Mouse (Mus musculus): ENCODE results near the gene Spata31d1a.
"Not testable (repeated sequence)": the region's sequence is repeated elsewhere in the genome, so short reads cannot be mapped to it uniquely, and the experiment has no call there.

Spata31d1a gene

DNA sequence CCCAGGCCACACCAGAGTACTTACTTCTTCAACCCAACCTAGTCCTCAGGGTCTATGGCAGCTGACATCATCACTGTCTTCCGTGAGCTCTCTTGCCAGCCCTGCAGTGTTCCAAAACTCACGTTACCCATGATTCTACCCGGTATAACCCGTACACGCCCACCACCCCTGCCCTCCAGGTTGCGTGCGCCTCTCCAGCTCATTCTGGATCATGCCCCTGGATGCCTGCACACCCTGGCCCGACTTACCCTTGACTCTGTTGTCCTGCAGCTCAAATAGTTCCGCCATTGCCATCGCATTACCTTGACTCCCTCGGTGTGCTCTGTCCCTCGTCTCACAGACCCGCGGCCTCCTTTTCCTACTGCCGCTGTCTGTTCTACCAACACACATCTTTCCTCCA, at the start of gene Spata31d1a:
Gene Spata31d1a (minus strand): TSS at position 101 of the 400 bp plus-strand sequence.
- DNase-seq: no peak

DNA sequence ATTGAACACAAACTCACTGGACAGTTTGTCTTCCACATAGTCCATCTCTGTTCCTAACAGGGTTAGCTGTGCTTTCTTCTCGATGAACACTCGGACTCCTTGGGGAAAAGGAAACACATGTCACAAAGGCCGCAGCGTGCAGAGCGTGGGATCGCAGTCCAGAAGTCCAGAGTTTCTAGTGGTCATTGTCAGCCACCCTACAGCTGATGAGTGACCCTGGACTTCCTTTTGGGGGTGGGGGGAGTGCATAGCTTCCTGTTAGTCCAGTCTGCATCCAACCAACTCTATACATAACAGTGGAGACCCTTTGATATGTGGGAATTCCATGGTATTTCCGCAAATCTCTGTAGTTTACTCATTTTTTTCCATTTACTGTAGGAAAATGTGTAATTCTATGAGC, 46.8 kb upstream of the Spata31d1a start:
- no peak for DNase-seq

DNA sequence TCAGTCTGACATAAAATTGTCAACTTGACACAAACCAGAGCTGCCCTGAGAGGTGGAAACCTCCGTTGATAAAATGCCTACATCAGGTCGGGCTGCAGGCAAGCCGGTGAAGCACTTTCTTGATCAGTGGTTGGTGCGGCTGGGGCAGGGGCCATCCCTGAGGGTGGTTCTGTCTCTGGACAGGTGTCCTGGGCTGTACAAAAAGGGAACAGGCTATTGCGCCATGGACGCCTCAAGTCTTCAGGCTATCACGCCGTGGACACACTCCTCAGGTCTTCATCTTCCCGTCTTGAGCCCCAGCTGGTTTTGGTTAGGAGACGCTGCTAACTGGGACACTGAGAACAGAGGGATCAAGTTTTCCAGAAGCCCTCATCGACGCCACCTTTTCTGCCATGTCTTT, 40.2 kb upstream of the Spata31d1a start:
- no peak for DNase-seq

DNA sequence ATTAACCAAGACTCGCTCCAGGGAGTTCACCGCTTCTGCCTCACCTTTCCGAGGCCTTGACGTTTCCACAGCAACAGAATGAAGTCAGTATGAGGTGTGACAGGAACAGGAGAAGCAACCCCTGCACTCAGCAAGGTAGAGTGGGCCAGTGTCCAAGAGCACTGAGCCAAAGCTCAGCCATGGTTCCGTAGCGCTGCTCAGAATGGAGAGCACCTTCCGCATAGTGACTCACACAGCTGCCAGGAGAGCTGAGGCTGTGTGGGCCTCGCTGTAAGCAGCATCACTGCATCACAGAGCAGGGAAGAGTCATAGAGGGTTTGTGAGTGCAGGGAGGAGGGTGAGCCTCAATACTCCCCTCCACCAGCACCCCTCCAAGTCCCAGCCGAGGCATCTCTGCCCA, 36.6 kb upstream of the Spata31d1a start, which contains the start of gene 1700014D04Rik:
Gene 1700014D04Rik (minus strand): TSS at position 42 of the 400 bp plus-strand sequence.
- DNase-seq: peak; percentile 21

DNA sequence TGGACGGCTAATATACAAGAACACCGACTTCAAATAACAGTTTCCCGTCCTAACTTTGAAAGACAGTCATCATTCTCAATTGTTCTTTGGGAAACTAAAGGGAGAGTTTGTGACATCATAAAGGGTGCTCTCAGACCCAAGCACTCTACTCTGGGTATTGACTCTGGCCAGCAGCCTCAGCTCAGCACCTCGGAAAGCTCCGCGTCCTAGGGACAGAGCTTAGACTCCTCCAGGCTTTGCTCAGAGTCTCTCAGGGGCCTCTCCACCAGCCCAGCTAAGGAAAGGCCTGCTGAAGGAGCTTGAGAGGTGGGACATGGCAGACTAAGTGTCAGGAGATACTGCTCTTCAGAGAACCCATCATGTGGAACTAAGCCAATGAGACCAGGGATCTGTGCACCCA, 36.0 kb upstream of the Spata31d1a start:
- DNase-seq: no peak

DNA sequence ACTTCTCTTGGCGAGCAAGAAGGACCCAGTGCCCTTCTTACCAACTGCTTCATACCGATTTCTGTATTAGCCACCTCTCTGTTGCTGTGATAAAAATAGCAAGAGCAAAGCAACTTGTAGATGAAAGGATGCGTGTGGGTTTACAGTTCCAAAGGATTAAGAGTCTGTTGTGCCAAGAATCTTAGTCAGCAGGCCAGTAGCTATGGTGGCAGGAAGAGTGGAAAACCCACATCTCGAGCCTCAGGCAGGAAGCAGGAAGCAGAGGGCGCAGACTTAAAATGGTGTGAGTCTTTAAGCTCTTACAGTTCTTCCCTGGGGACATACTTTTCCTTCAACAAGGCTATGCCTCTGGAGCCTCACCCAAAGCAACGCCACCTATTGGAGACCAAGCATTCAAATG, 35.3 kb upstream of the Spata31d1a start:
- DNase-seq: no peak

DNA sequence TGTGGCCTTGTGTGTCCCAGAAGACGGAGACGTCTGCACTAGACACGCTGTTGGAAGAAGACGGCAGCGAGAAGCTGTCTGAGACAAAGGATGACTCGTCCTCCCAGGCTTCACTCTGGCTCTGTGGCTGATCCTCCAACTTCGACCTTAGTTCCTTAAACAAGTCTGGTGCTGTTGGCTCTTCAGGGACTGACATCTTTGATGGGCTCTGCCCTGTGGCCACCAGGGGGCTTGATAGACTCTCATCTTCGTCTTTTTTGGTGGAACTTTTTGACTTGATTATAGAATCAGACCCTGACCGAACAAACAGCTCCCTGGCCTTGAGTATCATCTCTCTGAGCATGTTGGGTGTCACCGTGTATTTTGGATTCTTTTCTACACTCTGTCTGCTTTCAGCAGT, 31.6 kb upstream of the Spata31d1a start:
- DNase-seq: no peak

GRCm38 (mm10) chr13:59741096-59741495, 31.0 kb upstream of the Spata31d1a start:
- no peak for DNase-seq

DNA sequence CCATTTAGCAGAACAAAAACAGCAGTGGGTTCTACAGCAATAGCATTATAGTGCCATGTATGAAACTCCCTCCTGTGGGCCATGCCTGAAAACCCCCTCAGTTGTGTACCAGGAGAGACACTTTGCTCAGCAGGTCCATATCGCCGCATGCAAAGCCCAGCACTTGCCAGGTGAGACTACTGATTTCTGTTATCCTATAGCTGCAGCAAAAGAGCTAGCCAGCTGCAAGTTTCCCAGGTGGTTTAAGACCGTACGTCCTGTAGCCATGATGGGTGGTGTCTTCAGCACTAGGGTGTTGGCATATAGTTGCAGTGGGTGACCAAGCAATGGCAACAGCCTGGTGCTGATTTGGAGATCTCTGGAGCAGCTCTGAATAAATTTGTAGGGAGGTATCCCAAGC, 29.3 kb upstream of the Spata31d1a start:
- no peak for DNase-seq

- DNase-seq: no peak
These were observed 28.3 kb upstream of the Spata31d1a start for GRCm38 (mm10) chr13:59738455-59738854.

DNA sequence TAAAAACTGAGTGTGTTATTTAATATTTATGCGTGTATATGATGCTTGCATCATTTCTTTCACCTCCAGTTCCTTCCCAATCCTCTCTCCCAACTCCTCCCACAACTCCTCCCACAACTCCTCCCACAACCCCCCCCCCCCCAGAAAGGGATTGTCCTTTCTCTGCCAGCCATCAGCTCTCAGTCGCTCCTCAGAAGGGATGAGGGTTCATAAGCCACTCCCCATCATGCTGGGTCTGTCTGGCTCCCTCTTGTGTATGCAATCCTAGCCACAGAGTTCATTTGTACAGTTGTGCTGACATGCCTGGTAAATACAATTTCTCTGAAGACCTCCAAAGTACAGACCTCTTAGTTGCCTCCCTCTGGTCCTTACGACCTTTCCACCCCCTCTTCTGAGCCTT, 25.1 kb upstream of the Spata31d1a start:
- DNase-seq: no peak

- not testable (repeated sequence) for DNase-seq
These were observed 24.2 kb upstream of the Spata31d1a start for GRCm38 (mm10) chr13:59734347-59734746.

- no peak for DNase-seq
These were observed 23.8 kb upstream of the Spata31d1a start for GRCm38 (mm10) chr13:59733936-59734335.

GRCm38 (mm10) chr13:59731652-59732051, 21.5 kb upstream of the Spata31d1a start, which contains the start of gene Spata31d1d:
TSS of gene Spata31d1d (minus strand) at chr13:59731752.
- DNase-seq: no peak

- DNase-seq: peak; percentile 76
These were observed 18.4 kb upstream of the Spata31d1a start for GRCm38 (mm10) chr13:59728378-59729093.

DNA sequence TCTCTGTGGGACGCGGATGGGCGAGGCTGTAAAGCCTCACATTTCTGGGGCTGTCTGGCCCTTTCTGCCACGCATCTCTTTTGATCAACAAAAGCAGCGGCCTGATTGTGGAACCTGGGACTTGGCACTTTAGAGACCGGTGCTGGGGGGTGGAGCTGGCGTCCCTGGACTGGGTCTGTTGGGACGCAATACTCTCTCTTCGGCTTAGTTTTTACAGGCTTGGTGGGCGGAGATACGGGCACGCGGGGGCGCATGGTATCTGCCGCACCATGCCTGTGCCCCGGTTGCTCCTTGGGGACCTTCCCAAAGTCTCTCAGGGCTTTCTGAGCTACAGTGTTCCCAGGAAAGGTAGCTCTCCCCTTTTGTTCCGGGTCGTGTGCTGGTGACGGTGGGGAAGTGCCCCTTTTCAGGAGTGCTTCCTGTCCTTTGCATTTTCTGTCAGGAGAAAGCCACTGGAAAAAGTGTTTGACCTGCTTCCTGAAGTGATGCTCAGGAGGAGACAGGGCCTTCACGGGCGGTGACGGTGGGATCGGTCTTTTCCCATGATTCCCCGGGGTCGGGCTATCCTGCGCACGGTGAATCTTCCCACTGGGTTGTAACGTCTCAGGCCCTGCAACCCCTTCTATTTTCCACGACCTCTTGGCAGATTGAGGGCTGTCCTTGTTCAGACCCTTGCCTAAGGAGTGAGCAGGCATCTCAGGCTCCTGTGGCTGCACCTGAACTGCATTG, 16.2 kb upstream of the Spata31d1a start:
- no peak for DNase-seq

DNA sequence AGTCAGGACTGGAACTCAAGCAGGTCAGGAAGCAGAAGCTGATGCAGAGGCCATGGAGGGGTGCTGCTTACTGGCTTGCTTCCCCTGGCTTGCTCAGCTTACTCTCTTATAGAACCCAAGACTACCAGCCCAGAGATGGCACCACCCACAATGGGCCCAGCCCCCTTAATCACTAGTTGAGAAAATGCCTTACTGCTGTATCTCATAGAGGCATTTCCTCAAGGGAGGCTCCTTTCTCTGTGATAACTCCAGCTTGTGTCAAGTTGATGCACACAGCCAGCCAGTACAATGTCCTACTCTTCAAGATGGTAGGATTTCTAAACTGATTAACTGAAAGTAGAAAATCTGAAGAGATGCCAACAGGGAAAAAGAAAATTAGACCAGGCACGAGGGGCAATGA, 12.0 kb upstream of the Spata31d1a start:
- DNase-seq: not testable (repeated sequence)

GRCm38 (mm10) chr13:59719475-59719874, 9.3 kb upstream of the Spata31d1a start:
- DNase-seq: no peak

DNA sequence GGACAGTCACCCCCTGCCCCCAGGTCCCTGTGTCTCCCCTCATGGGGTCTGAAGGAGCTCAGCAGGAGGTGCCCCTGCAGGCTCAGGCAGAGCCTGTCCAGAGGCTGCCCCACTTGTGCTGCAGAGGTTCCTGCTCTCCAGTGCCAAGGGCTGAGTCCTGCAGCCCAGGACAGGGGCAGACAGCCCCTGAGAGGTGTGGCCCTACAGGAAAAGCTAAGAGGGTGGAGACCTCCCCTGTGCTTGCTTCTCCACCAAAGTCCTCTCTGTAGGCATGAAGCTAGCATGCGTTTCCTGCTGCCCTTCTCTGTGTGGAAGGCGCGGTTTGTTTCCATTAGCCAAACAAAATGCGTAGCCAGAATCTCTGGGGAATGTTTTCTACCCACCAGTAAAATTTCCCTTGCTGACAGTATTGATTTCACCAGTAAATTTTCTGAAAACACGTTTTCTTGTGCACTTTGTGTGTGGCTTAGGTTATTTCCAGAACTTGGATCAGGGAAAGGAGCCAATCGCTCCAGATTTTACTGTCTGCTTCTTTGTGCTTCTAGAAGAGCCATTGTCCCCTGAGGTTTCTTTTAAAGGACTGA, 8.8 kb upstream of the Spata31d1a start:
- peak; percentile 8 for DNase-seq

- DNase-seq: no peak
These were observed 3.6 kb upstream of the Spata31d1a start for GRCm38 (mm10) chr13:59713710-59714109.

DNA sequence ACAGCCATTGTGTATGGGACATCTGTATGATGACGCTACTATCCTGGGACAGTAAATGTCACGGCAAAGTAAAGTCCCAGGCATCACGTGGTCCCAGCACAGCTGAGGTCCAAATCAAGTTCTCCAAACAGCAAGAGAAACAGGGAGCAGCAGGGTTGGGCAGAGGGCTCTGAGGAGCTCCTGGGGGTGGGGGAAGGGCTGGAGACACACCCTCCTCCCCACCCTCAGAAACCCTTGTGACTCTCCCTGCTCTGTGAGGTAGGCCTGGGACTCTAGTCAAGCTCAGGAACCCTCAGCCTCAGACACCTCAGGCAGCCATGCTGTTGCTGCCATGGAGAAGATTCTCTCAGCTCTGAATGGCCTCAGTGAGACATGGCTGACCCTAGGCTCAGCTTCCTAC, 1.9 kb upstream of the Spata31d1a start, which contains the start of gene Spata31d1b:
Gene Spata31d1b (plus strand): TSS at position 301 of the 400 bp plus-strand sequence.
- not testable (repeated sequence) for DNase-seq

DNA sequence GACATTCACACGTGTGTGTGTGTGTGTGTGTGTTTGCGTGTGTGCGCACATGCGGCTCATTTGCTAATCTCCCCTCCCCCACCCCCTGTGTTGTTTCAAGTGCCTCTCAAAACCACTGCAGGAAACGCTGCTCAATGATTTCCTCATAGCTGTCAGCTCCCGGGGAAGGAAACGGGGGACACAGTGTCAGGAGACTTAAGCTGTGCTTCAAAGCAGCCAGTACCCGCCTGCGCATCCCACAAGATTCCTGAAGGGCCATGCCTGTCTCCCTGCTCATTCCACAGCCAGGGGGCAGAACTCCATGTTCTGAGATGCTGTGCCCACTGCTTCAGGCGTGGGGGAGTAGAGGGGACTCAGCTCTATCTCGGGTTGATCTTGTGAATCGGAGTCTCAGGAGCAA, 5.6 kb downstream of the Spata31d1a start:
- DNase-seq: peak; percentile 34

DNA sequence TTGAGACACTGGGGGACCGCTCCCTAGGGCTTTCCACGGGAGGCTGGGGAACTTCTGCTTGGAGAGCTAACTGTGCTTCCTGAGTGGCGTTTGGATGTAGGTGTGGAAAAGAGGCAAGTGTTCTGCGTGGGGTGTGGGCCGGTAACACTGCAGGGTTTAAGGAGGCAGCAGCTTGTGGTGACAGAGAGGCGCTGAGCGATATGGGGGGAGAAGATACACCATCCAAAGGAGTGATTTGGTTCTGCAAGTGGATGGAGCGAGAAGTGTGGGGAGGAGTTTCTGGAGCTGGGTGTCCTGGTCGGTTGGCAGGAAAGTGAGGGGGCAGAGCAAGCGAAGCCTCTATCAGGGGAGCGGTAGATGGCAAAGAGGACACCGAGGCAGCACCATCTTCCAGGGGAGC, 6.6 kb downstream of the Spata31d1a start:
- no peak for DNase-seq

- not testable (repeated sequence) for DNase-seq
These were observed 10.0 kb downstream of the Spata31d1a start for GRCm38 (mm10) chr13:59700137-59700536.

All from kidney, adult 18-20 months (tissue).